Mouse (Mus musculus) thymus, postnatal 0 days (tissue): ENCODE measurements at regions not wholly inside any gene's neighbourhood (a gene's known extent, or its start where the extent isn't known, plus 50 kb on each side); places are given as distances from the start of the nearest gene placed in this dataset.

Experiments
- DNase-seq: peaks from one replicate; pipeline ENCODE4 v3.0.0-alpha.2; 2015; ENCODE audit warnings: low spot score

DNA sequence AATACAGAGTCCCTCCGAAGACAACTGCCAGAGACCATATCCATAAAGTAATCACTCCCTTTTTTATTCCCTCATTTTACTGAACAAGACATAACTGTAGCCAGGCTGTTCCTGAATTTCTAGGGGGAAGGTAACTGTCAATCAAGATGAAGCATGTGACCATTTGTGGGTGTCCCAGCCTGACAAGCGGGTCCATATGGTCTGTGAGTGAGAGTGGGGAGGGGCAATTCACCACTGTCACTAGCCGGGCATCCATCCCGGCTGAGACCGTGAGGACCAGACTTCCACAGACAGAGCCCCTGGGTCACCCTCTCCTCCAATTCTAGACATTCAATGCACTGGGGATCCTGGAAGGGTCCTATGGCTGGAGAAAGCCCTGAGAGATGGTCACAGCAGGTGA is 54.6 kb downstream of the Gm11733 start:
- DNase-seq, result no peak

DNA sequence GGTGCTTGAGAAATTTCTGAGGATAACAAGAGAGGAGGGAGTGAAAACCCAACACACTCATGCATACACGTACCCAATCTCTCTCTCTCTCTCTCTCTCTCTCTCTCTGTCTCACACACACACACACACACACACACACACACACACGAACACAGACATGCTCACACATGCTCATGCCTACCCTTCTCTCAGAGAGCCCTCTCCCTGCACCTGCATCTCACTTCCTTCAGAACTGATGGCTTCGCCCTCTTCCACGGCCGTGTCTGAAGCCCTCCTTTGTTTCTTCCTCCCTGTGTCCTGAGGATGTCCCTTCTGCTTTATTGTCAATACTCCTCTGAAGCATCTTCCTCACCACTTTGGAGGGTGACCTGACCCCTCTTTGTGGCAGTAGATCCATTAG is 56.4 kb downstream of the Gm11733 start:
- DNase-seq, result no peak

DNA sequence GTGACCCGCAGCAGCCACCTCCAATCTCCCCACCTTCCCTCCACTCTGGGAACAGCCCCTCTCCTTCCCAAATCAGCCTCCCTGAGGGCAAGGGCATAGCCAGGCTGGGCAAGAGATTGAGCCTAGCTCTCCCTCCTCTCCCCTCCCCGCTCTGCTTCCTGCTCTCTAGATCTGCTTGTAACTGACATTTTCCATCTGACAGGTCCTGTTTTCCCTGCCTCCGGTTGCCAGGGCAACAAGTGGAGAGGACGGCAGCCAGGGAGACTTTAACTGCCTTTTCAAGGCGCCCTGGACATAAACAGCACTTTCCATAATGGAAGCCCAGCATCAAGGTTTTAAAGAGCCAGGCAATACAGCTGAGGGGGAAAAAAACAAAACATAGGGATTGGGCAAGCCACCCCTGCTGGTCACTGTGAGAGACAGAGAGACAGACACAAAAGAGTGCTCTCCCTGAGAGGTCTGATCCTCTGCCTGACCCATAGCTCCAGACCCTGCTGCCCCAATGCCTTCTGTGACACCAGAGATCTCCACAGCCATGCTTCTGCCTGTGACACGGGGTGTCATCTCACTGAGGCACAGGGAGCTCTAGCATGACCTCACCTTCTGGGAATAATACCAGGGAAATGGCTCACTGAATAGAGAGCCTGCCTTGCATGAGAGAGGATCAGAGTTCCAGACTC is 57.2 kb downstream of the Gm11733 start:
- DNase-seq, result no peak

DNA sequence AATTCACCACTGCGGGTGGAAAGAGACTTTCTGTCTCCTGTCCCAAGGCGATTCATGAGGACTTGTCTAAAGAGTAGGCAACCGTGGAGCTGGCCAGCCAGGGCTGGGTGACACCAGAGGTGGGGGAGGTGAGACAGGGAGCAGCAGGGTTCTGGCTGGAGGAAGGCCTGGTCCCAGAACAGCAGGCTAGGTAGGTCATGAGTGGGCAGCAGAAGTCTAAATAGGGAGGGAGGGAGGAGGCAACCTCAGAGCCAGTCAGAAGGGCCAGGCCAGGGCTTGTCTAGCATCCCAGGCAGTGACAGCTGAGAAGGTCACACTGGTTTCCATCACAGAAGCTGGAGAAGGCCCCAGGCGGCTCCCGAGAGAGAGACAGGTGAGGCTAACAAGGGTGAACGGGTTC is 59.0 kb downstream of the Gm11733 start:
- no peak for DNase-seq

DNA sequence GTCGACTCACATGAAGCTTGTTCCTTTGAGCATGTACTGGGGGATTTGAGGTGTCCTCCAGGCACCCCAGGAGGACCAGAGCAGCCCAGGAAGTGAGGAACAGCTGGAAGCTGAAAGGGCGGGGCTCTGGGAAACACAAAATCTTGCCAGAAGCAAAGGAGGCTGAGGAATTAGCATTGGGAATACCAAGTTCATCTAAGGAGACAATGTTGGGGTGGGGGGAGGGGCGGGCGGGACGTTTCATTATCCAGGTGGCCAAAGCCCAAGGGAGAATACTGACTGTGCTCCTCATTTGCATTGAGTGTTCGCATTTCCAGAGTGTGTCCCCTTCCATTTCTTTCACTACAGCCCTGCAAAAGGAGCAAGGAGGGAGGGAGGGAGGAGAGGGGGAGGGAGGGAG is 60.3 kb downstream of the Gm11733 start:
- no peak for DNase-seq

DNA sequence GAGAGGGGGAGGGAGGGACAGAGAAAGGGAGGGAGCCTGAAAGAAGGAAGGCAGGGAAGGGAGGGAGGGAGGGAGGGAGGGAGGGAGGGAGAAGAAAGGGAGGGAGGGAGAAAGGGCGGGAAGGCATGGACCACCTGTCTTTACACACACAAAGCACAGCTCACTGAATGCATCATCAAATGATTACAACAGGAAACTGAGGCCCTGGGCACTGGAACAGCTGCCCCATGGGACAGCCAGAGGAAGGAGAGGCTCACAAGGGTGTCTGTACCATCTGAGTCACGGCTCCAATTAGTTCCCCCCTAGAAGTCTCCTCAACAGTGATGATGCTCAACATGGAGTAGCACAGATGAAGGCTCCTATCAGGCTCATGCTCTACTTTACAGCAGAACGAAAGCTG is 60.8 kb downstream of the Gm11733 start:
- DNase-seq, result no peak

DNA sequence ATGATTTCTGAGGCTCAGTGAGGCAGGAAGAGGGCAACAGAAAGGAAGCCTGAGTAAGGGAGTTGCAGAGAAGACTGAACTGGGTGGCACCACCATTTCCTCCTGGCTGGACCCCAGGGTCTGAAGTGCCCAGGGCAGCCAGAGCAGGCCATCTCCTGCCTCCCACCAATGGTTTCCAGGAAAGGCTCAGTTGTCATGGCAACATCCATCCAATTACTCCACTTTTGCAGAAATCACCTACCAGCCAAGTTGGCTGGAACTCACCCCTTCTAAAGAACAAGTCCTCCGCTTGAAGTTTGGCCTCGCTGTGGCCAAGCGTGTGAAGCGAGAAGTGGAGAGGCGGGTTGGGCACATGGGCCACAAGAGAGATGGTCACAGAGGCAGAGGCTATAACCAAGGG is 67.8 kb downstream of the Gm11733 start:
- no peak for DNase-seq

DNA sequence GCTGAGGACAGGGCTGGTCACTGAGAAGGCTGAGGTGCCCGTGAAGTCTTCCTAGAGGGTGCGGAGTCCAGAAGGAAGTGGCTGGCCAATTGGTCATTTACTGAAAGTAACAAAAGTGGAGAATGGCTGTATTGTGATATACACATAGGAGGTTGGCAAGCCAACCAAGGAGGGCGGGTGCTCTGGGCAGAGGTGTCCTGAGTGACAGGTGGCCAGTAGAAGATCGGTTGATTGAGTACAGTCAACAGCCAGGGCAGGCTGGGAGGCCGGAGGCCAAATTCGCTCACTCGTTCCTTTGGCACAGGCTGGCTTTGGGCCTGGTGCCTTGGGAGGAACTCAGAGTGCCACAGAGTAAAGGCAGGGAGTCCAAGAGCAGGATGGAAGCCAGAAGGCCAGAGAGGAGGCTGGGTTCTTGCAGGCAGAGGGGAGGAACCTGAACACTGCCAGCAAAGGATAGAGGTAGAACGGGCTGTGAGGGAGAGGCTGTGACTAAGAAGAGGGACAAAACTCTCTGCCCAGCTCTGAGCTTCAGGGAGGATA is 68.3 kb downstream of the Gm11733 start:
- no peak for DNase-seq

DNA sequence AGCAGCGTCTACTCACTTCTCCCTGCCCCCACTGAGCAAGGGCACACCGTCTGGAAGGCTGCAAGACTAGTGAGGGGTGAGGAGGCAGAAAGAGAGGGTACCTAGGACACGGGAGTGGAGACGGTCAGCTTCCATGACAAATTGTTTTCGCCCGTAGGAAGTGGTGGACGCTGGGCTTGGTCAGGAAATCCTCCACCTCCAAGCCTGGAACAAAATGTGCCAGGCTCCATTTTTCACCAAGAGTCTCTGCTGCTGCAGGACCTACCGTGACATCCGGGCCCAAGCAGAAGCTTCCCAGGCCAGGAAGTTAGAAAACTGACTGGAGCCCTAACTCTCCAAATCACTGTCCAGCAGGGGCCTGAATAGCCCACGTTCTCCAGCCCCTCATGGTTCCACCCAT is 69.9 kb downstream of the Gm11733 start:
- DNase-seq, result no peak

DNA sequence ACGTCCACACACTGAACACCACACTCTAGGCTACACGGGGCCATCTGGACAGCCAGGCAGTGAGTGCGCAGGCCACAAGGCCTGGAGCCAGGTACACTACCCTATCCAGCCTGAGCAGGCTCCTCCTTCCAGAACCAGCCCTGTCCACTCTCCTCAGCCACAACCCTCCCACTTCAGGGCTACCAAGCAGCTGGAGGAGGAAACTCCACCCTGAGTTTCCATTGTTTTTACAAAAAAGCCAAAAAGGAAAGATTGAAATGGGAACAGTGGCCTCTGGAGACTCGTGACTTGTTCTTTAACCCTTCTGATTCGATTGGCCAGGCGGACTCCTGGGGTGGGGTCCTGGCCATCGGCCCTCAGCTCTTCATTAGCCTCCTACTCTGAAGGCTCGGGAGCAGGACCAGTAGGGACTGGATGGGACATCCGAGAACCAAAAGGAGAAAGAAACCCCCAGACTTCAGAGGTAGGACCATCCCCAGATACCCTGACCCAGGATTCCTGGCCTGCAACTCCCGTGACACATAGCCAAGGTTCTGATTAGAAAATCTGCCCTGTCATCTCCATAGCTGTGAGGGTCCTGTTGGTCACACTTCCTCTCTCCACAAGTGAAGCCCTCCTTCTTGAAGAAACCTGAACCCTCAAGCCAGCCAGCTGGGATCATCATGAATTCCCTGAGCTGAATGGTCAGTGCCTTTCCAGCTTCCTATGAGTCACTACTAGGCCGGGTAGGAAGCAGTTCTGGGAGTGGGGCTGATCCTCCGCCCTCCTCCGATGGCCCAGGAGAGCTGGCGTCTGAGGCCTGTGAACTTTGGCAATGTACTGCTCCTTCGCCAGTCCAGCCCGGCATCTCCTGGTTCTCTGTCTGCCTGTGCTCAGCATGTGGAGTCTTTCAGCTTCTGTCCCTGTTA is 73.6 kb downstream of the Gm11733 start:
- no peak for DNase-seq

DNA sequence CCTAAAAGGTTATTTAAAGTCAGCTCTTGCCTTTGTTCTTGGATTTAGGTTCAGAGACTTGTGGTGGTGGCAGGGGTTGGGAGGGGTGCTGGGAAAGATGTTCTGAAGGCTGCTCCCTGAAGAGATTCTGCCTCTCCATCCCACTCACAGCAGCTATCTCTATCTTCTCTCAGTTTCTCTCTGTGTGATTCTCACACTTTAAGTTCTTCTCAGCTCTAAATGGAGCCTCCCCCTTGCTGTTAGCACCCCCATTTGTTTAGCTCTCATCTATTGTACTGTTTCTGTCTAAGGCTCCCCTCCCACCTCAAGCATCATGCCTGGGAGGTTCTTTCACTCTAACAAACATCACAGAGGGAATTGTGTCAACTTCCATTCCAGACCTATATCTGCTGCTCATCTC is 75.7 kb downstream of the Gm11733 start:
- DNase-seq, result no peak

DNA sequence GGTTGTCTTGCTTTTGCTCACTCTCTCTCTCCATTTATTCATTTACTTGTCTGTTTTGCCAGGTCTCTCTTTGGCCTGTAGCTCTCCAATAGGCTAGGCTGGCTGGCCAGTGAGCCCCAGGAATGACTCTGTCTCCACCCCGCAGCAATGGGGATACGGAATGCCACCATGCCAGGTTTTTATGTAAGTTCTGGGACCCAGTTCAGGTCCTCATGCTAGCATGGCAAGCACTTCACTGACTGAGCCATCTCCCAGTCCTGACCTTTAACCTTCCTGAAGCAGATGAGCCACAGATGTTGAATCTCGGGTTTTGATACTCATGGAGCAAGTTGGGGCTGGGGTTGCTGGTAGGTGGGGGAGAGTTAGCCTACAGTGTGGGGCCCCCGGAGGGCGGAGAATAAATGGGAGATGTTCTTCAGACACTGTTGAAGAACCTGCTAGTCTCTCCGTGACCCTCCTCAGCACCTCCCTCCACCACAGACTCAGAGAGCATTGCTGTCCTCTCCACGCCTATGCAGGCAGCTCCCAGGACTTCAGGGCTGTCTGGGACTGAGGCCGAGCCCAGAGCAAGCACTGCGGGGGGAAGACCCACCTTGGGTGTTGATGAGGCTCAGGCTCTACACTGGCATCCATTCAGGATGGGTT is 83.9 kb downstream of the Gm11733 start:
- no peak for DNase-seq

DNA sequence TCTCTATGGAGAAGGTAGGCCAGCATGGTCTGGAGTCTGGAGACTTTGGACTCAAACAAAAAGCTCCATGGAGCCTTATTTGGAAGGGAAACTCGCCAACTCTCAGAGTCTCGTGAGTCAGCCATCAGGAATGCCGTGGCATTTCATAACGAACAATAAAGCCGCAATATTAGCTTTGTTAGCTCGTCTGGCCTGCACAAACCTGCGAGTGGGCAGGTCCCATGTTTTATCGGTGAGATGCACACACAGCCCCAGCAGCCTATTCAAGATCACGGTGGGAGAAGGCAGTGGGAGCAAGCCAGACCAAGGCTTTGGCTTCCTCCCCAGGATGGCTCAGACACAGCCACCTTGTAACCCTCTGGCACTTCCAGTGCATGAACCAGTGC is 84.4 kb downstream of the Gm11733 start:
- no peak for DNase-seq

DNA sequence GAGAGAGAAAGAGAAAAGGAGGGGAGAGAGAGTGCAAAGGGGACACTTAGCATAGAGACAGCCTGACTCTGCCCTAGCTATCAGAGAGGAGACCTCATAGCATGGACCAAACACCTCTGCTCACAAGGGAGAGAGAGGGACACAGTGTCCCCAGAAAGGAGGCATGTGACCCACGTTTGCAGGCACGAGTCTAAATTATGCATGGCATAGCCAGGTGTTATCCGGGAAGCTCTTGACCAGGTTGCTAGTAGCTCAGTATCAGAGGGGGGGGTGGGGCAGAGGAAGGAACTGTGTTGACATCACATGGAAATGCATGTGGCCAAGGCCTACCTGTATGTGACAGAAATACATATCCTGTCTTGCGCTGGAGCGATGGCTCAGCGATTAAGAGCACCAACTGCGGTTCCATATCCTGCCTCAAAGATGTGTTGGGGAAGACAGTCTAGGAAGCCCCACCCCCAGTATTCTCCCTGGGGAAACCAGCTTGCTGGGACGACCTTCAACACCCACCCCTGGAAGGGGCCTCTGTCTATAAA is 84.5 kb upstream of the Tnrc6c start:
- DNase-seq, result no peak

DNA sequence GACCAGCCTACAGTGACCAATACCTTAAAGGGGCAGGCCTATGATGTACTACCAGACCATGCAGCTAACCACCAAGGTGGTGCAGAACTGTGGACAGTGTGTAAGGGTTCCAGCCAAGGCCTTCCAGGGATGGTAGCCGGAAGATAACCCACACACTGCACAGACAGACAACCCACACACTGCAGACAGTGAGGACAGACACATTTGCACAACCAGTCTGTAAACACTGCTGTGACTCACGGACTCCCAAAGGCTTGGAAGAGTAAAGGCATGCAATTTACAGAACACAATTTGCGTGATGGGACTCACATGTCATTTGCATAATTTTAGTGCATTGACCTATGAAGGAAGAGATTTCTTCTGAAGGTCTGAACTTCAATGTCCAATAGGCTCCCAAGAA is 82.2 kb upstream of the Tnrc6c start:
- no peak for DNase-seq

DNA sequence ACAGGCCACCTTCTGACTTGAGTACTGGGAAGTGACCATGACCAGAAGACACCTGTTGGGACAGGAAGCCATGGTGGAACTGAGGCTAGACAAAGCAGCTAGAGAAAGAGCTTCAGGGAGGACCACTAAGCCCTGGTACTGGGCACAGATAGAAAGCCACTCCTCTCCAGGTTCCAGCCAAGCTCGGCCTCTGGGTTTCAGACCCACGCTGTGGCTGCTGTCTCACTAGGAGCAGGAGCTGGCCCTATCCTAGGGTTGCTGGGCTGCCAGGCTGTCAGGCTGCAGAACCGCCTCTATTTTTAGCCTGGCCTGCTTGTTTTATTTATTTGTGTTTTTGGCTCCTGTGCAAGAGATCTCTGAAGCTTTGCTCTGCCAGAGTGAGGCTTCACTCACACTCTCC is 79.4 kb upstream of the Tnrc6c start:
- no peak for DNase-seq

DNA sequence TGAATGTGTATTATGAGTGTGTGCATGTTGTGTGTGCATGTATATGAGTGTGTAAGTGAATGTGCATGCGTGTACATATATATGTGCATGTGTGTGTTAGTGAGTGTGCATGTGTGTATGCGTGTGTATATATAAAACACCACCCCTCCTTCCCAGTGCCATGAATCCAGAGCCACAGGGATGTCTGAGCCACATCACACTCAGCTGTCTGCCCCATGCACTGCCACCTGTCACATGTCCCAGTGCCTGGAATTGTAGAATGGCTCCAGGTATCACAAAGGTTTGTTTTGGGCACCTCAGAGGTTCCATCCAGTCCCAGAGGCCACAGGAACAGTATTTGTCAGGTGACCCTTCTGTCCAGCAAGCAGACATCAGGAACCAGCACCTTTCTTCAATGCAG is 75.0 kb upstream of the Tnrc6c start:
- DNase-seq, result no peak

DNA sequence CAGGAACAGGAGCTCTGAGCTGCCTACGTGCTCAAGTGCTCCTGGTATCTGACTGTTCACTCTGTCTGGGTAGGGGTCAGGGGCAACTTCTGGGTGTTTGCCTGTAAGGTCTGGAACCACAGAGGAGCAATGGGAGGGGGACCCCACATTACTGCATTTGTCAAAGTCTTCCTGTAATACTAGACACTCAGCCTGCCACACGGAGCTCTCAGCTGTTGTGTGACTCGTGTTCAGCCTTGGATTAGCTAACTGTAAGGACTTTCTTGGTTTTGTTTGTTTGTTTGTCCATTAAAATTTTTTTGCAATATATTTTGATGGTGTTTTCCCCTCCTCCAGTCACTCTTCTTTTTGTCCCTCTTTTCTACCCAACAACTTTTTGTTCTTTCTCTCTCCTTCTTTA is 74.4 kb upstream of the Tnrc6c start:
- DNase-seq, result no peak

DNA sequence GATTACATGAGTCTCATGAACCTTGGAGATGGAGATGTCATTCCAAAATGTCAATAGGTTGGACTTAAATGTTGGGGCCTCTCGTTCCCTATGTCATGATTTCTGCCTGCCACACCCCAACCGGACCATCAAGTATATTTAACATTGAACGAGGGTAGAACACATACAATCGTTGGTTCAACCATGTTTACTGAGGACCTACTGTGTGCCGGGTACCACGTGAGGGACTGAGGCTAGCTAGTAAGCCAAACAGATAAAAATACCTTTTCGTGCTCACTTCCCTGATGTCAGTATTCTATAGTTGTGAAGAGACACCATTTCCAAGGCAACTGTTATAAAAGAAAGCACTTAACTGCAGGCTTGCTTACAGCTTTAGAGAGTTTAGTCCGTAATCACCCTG is 70.6 kb upstream of the Tnrc6c start:
- DNase-seq, result no peak

DNA sequence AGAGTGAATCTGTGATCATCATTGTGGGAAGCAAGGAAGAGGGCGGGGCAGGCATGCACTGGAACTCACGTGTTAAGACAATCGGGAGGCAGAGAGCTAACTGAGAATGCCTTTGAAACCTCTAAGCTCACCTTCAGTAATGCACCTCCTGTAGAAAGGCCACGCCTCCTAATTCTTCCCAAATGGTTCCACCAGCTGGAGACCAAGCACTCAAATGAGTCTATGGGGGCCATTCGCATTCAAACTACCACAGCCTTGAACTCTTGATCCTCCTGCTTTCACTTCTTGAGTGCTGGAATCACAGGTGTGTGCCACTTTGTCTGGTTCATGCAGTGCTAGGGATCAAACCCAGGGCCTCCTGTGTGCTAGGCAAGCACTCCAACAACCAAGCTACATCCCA is 68.5 kb upstream of the Tnrc6c start:
- no peak for DNase-seq

DNA sequence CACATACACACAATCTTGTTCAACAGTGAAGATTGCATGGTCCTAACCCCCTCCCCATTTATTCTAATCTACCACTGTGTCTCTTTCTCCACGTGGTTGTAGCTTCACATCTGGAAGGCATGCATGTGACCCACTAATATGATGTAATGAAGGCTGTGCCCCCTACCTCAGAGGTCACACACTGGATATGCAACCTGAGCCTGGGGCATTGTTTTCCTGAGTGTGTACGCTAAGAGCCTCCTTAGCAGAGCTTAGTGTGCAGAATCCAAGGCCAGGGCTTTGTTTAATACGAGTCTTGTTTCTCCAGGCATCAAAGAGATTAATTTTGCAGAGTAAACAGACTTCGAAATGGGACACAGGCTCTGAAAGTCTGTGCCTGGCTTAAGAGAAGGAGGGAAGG is 68.0 kb upstream of the Tnrc6c start:
- no peak for DNase-seq

DNA sequence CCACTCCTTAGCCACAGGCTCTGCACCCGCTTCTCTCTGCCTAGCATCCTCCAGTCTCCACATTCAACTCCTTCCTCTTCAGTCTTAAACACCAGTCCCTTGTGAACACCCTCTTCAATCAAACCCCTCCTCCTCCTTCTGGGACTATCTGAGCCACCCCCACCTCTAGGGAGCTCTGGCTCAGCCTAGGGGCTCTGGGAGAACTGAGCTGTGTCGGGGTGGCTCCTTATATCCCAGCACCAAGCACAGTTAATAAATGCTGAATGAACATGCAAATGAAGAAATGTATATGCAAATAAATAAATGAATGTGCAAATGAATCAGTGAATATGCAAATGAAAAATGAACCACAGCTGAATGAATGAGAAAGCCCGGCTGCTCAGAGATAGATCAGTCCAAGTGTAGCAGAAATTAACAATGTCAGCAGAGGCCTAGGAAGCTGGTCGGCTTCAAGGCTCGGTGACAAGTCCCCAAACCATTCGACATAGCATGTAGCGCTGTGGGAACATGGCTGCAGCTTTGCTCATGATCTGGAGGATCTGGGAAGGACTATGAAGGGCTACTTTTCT is 67.1 kb upstream of the Tnrc6c start:
- DNase-seq, result no peak
